Mouse (Mus musculus): ENCODE results near the gene Mau2.

- TF ChIP-seq GATA1 (IDR thresholded peaks at IDR 0.05; ENCODE audit: borderline replicate concordance, low read length), result no peak
- no peak for TF ChIP-seq FLI1 (IDR thresholded peaks at IDR 0.05; ENCODE audit: low read length)
Observed at GRCm38 (mm10) chr8:70003204-70003657, 39.3 kb downstream of the Mau2 start.
